Mouse (Mus musculus): ENCODE measurements around the gene Fkbp15. TPM values are rescaled to one million over a fixed set of nuclear protein-coding genes. Genes with fewer than 3 reads are reported as not detected.

Gene Fkbp15
- polyA plus RNA-seq, 1 experiment from 2014 or later: 15.7 TPM

- no peaks in the 10 kb centered on the region for H3K27me3 ChIP-seq (replicated peaks; ENCODE audit: control insufficient read depth, insufficient read depth, low read length)
- DNase-seq (ENCODE audit: low spot score): no peak
- 90% methylated on average over 1 of the region's 1 CpGs for WGBS
- H3K4me3 ChIP-seq (ENCODE audit: low read depth, low read length): peak overlapping the region; percentile 73; the same call in 1 of the 2 replicates
- no peak overlapping the region for H3K27ac ChIP-seq (ENCODE audit: low read depth, low read length)
- peak overlapping the region; percentile 69; the same call in 1 of the 2 replicates for H3K9ac ChIP-seq (ENCODE audit: low read length)
- H3K4me2 ChIP-seq (ENCODE audit: low read length): peak overlapping the region; percentile 67
- ATAC-seq: no peak
- H3K4me1 ChIP-seq (ENCODE audit: control insufficient read depth, insufficient read depth, low read length): peaks cover 11% of the 10 kb centered on the region
- no peaks in the 10 kb centered on the region for H3K9me3 ChIP-seq (replicated peaks; ENCODE audit: control insufficient read depth, low read length)
- no peaks in the 10 kb centered on the region for H3K36me3 ChIP-seq (ENCODE audit: control insufficient read depth, insufficient read depth, low read length)
Measured at GRCm38 (mm10) chr4:62361997-62362396, 1.6 kb upstream of the Fkbp15 start.

DNA sequence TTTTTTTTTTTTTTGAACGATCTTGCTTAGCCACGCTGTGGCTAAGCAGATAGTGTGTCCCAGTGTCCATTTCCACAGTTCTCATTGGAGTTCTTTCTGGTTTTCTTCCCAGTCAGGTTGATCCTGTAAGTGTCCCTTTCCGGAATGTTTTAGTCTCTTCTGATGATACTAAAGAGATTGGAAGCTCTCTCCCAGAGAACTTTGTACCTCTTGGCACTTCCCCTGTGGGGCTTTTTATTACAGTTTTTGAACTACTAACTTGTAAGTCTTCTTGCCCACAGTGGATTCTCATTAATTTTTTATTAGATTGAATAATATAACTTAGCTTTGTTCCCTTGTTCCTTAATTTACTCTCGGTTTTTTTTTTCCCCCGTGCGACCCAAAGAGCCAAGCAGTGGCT, 1.2 kb upstream of the Fkbp15 start:
- Histone ChIP-seq H3K27me3 (replicated peaks; ENCODE audit: control insufficient read depth, insufficient read depth, low read length) (no peaks in the 10 kb centered on the region), H3K36me3 (ENCODE audit: control insufficient read depth, insufficient read depth, low read length) (no peaks in the 10 kb centered on the region), H3K4me3 (ENCODE audit: low read depth, low read length) (peak overlapping the region; percentile 73), H3K9me3 (replicated peaks; ENCODE audit: control insufficient read depth, low read length) (no peaks in the 10 kb centered on the region), H3K4me1 (ENCODE audit: control insufficient read depth, insufficient read depth, low read length) (peaks cover 11% of the 10 kb centered on the region), H3K9ac (ENCODE audit: low read length) (peak overlapping the region; percentile 69; the same call in 1 of the 2 replicates), H3K4me2 (ENCODE audit: low read length) (peak overlapping the region; percentile 67), H3K27ac (ENCODE audit: low read depth, low read length) (no peak overlapping the region)
- no peak for ATAC-seq
- no peak for DNase-seq (ENCODE audit: low spot score)
- 48% methylated on average over 6 of the region's 6 CpGs for WGBS

DNA sequence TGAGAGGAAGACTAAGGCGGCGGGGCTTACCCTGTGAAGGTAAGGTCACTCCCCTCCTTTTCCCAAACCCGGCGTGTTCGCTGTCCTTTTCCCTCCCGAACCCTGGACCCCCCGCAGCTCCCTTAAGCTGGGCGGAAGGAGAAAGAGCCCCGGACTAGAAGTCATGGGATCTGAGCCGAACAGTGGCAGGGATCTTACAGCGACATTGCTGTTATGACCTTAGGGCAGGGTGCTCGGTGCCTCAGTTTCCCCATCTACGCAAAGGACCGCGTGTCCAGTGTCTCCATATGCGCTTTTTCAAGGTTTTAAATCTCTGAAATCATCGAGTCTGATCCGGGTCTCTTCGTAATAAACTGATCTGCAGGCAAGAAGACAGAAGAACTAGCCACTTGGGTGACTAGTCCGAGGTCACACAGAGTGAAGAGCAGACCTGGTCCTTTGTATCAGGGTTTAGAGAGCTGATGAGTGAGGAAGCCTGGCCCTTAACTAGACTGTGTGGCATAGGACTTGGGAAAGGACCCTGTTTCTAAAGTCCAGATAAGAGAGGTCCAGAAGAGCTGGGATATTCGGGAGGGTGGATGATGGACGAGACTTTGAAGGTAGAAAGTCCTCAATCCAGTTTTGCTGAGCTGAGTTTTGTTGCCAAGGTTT, 582 bp upstream of the Fkbp15 start:
- under 1% methylated on average over 21 of the region's 22 CpGs for WGBS
- peak overlapping the region; percentile 73 for H3K4me3 ChIP-seq (ENCODE audit: low read depth, low read length)
- peaks cover 11% of the 10 kb centered on the region for H3K4me1 ChIP-seq (ENCODE audit: control insufficient read depth, insufficient read depth, low read length)
- no peaks in the 10 kb centered on the region for H3K36me3 ChIP-seq (ENCODE audit: control insufficient read depth, insufficient read depth, low read length)
- no peak overlapping the region for H3K27ac ChIP-seq (ENCODE audit: low read depth, low read length)
- DNase-seq (ENCODE audit: low spot score): no peak
- no peaks in the 10 kb centered on the region for H3K9me3 ChIP-seq (replicated peaks; ENCODE audit: control insufficient read depth, low read length)
- no peaks in the 10 kb centered on the region for H3K27me3 ChIP-seq (replicated peaks; ENCODE audit: control insufficient read depth, insufficient read depth, low read length)
- H3K9ac ChIP-seq (ENCODE audit: low read length): peak overlapping the region; percentile 69
- H3K4me2 ChIP-seq (ENCODE audit: low read length): peak overlapping the region; percentile 67
- peak; percentile 4 for ATAC-seq

DNA sequence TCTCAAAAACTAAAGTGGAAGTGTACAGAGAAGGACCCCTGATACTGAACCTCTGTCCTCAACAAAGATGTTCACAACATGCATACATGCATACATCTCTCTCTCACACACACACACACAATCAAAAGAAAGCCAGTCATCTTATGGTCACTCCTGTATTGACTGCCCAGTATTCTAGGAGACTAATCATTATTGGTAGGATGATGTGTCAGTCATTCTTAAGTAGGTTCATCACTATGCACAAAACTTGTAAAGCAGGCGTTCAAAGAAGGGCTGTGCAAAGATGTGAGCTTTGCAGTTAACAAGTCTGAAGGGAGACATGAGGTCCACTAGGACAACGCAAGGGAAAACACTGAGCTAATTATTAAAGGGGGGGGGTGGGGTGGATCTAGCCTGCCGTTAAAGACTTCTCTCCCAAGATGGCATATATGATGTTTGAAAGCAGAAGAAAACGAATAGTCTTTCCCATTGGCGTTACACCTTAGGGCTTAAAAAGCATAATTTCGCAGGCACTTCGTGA, 1.0 kb downstream of the Fkbp15 start:
- Histone ChIP-seq H3K4me3 (ENCODE audit: low read depth, low read length) (peak overlapping the region; percentile 73), H3K9me3 (replicated peaks; ENCODE audit: control insufficient read depth, low read length) (no peaks in the 10 kb centered on the region), H3K9ac (ENCODE audit: low read length) (peak overlapping the region; percentile 76), H3K4me2 (ENCODE audit: low read length) (peak overlapping the region; percentile 79), H3K36me3 (ENCODE audit: control insufficient read depth, insufficient read depth, low read length) (no peaks in the 10 kb centered on the region), H3K27me3 (replicated peaks; ENCODE audit: control insufficient read depth, insufficient read depth, low read length) (no peaks in the 10 kb centered on the region), H3K4me1 (ENCODE audit: control insufficient read depth, insufficient read depth, low read length) (peaks cover 11% of the 10 kb centered on the region), H3K27ac (ENCODE audit: low read depth, low read length) (no peak overlapping the region)
- 51% methylated on average over 7 of the region's 7 CpGs for WGBS
- DNase-seq (ENCODE audit: low spot score) (no peak), ATAC-seq (no peak)

GRCm38 (mm10) chr4:62357631-62358148, 2.7 kb downstream of the Fkbp15 start:
- no peak for ATAC-seq
- Histone ChIP-seq H3K9me3 (replicated peaks; ENCODE audit: control insufficient read depth, low read length) (no peaks in the 10 kb centered on the region), H3K4me3 (ENCODE audit: low read depth, low read length) (no peak overlapping the region), H3K27me3 (replicated peaks; ENCODE audit: control insufficient read depth, insufficient read depth, low read length) (no peaks in the 10 kb centered on the region), H3K4me1 (ENCODE audit: control insufficient read depth, insufficient read depth, low read length) (peaks cover 11% of the 10 kb centered on the region), H3K4me2 (ENCODE audit: low read length) (no peak overlapping the region), H3K27ac (ENCODE audit: low read depth, low read length) (no peak overlapping the region), H3K36me3 (ENCODE audit: control insufficient read depth, insufficient read depth, low read length) (no peaks in the 10 kb centered on the region), H3K9ac (ENCODE audit: low read length) (no peak overlapping the region)
- 94% methylated on average over 1 of the region's 1 CpGs for WGBS
- no peak for DNase-seq (ENCODE audit: low spot score)

GRCm38 (mm10) chr4:62349371-62349770, 11.0 kb downstream of the Fkbp15 start:
- ATAC-seq: no peak

DNA sequence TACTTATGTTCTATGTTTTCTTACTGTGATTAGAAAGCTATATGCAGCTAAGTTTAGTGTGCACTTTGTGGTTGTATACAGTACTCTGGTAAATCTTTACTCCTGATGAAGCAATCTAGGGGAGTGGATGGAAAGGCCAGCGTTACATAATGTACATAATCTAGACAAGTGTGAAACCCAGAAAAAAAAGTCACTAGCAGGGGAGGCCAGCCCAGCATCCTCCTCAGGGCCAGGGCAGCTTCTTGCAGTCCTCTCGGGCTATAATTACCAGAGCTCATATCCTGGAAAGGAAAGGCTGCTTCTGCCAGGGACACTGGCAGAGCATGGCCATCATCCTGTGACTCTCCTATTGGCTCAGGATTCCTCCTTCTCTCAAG, 12.0 kb downstream of the Fkbp15 start:
- Histone ChIP-seq H3K4me3 (ENCODE audit: low read depth, low read length) (no peak overlapping the region), H3K4me2 (ENCODE audit: low read length) (no peak overlapping the region), H3K9ac (ENCODE audit: low read length) (no peak overlapping the region), H3K27me3 (replicated peaks; ENCODE audit: control insufficient read depth, insufficient read depth, low read length) (no peaks in the 10 kb centered on the region), H3K36me3 (ENCODE audit: control insufficient read depth, insufficient read depth, low read length) (peaks cover 20% of the 10 kb centered on the region), H3K4me1 (ENCODE audit: control insufficient read depth, insufficient read depth, low read length) (no peaks in the 10 kb centered on the region), H3K27ac (ENCODE audit: low read depth, low read length) (no peak overlapping the region), H3K9me3 (replicated peaks; ENCODE audit: control insufficient read depth, low read length) (no peaks in the 10 kb centered on the region)
- DNase-seq (ENCODE audit: low spot score): no peak
- no peak for ATAC-seq
- 90% methylated on average over 2 of the region's 2 CpGs for WGBS

More at GRCm38 (mm10) chr4:62349371-62349770, 11.0 kb downstream of the Fkbp15 start:
- H3K27ac ChIP-seq (ENCODE audit: low read depth, low read length): no peak overlapping the region
- H3K4me1 ChIP-seq (ENCODE audit: control insufficient read depth, insufficient read depth, low read length): no peaks in the 10 kb centered on the region
- H3K4me2 ChIP-seq (ENCODE audit: low read length): no peak overlapping the region
- H3K9ac ChIP-seq (ENCODE audit: low read length): no peak overlapping the region
- WGBS: 96% methylated on average over 2 of the region's 2 CpGs
- H3K27me3 ChIP-seq (replicated peaks; ENCODE audit: control insufficient read depth, insufficient read depth, low read length): no peaks in the 10 kb centered on the region
- peaks cover 19% of the 10 kb centered on the region for H3K36me3 ChIP-seq (ENCODE audit: control insufficient read depth, insufficient read depth, low read length)
- no peak for DNase-seq (ENCODE audit: low spot score)
- H3K9me3 ChIP-seq (replicated peaks; ENCODE audit: control insufficient read depth, low read length): no peaks in the 10 kb centered on the region
- no peak overlapping the region for H3K4me3 ChIP-seq (ENCODE audit: low read depth, low read length)

DNA sequence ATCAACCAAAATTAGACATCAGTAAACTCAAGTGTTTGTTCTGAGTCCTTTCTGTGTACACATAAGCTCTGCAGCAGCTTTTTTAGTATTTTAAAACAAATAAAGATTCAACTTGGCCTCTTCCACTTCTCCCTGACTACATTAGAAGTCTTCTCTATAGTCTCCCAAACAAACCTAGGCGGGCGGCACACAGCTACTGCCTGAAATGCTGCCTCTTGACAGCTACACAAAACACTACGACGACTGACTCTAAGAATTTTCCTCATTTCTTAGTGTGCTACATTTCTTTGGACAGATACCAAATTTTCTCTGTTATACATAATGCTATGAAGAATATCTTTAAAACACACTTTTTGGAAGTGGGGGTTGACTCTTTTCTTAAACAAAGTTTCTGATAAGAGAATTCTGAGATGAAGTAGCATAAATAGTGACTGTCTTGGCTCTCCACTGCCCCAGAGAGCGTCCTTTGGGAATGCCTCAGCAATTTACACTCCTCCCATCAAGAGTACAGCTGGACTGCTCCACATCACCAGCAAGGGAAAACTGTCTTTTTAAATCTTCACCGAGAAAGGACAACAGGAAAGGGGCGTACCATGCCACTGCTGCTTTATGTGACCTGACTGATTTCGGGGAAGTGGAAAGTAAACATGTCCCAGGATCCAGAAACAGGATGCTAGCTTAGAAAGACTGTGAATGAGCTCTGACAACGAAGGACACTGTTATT, 12.6 kb downstream of the Fkbp15 start:
- no peaks in the 10 kb centered on the region for H3K9me3 ChIP-seq (replicated peaks; ENCODE audit: control insufficient read depth, low read length)
- H3K4me1 ChIP-seq (ENCODE audit: control insufficient read depth, insufficient read depth, low read length): no peaks in the 10 kb centered on the region
- no peaks in the 10 kb centered on the region for H3K27me3 ChIP-seq (replicated peaks; ENCODE audit: control insufficient read depth, insufficient read depth, low read length)
- no peak for ATAC-seq
- no peak for DNase-seq (ENCODE audit: low spot score)
- H3K4me3 ChIP-seq (ENCODE audit: low read depth, low read length): no peak overlapping the region
- H3K4me2 ChIP-seq (ENCODE audit: low read length): no peak overlapping the region
- peaks cover 26% of the 10 kb centered on the region for H3K36me3 ChIP-seq (ENCODE audit: control insufficient read depth, insufficient read depth, low read length)
- H3K27ac ChIP-seq (ENCODE audit: low read depth, low read length): no peak overlapping the region
- 84% methylated on average over 9 of the region's 9 CpGs for WGBS
- no peak overlapping the region for H3K9ac ChIP-seq (ENCODE audit: low read length)

DNA sequence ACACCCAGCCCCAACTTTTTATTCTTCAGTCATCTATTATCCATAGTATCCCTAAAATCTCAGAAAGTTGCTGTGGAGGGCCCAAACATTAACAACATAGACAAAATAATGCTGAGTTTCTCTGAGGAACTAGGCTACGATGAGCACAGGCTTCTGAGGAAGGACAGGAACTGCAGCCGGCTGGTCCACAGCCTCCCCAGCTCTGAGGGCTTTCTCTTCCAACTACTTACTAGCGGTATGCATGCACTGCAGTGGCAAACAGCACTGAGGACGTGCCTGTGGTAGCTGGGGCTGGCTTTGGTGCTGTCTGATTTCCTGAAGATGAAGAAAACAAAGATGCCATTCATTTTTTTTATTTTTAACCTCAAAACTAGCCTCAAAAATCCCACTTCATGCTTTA, 14.5 kb downstream of the Fkbp15 start:
- peaks cover 23% of the 10 kb centered on the region for H3K36me3 ChIP-seq (ENCODE audit: control insufficient read depth, insufficient read depth, low read length)
- DNase-seq (ENCODE audit: low spot score) (no peak), ATAC-seq (no peak)
- no peak overlapping the region for H3K9ac ChIP-seq (ENCODE audit: low read length)
- no peaks in the 10 kb centered on the region for H3K9me3 ChIP-seq (replicated peaks; ENCODE audit: control insufficient read depth, low read length)
- no peaks in the 10 kb centered on the region for H3K4me1 ChIP-seq (ENCODE audit: control insufficient read depth, insufficient read depth, low read length)
- H3K27ac ChIP-seq (ENCODE audit: low read depth, low read length): no peak overlapping the region
- no peak overlapping the region for H3K4me2 ChIP-seq (ENCODE audit: low read length)
- 85% methylated on average over 4 of the region's 4 CpGs for WGBS
- H3K27me3 ChIP-seq (replicated peaks; ENCODE audit: control insufficient read depth, insufficient read depth, low read length): no peaks in the 10 kb centered on the region
- no peak overlapping the region for H3K4me3 ChIP-seq (ENCODE audit: low read depth, low read length)
